Mouse (Mus musculus): ENCODE data around the gene Dock10.

Gene Dock10

DNA sequence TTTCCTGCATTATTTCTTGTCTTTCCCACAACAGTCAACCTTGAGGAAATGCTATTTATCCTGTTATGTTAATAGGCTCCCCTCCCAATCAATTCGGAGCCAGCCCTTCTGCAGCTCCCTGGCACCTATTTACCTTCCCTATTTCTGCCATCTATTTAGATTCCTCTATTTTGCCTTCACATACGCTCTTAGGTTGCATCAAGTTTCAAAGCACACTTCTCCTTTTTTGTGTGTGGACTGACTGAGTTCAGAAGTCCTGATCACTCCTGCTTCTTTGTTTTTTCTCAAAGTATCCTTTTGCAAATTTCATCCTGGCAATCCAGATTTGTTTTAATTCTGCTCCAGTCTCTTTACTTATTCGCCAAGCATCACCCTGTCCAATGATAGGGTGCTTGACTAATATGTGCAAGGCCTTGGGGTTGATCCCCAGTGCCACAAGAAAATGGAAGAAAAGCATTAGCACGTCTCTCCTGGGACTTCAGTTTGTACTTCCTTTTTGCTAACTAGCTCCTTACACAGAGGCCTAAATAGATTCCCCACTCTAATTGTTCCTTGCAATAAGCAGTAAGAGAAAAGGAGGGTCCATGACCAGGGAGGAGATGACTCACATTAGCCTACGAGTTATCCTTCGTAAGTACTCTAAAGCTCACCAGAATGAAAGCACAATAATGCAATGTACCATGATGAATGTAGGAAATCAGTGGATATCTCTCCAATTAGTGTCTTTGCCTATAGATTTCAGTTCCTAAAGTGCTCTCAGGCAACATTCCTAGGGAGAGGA is 98.7 kb downstream of the Dock10 start:
- in situ Hi-C loops (cut with MboI, MseI) = loop anchor here (5.0 kb wide), 1 partner anchor 62 kb away; no protein-coding TSS in a partner anchor

GRCm38 (mm10) chr1:80656389-80656788 is 101.9 kb downstream of the Dock10 start:
- in situ Hi-C loops (cut with MboI, MseI) = loop anchor here (5.0 kb wide), 1 partner anchor 59 kb away; no protein-coding TSS in a partner anchor

- in situ Hi-C loops (cut with MboI, MseI) = loop anchor here (5.0 kb wide), 1 partner anchor 59 kb away; no protein-coding TSS in a partner anchor
Observed at GRCm38 (mm10) chr1:80655854-80656253, 102.5 kb downstream of the Dock10 start.

GRCm38 (mm10) chr1:80655195-80655594 is 103.1 kb downstream of the Dock10 start:
- in situ Hi-C loops (cut with MboI, MseI) = loop anchor here (5.0 kb wide), 1 partner anchor 58 kb away; no protein-coding TSS in a partner anchor

DNA sequence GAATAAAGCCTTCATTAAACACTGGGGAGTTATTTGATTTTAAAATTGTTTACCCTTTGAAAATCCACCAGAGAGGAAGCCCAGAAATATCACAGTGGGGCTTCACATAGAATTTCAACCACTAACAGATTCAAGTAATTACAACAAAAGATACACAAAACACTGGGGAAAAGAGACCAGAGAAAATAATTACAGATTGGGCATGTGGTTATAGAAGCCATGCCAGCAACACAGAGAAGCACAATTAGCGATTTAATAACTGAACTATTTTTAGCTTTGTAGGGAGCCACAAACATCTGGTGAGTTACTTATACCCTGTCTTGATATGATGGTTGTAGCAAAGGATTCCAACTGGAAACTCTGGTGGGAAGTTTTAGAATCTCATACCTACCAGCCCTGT is 104.2 kb downstream of the Dock10 start:
- in situ Hi-C loops (cut with MboI, MseI) = no loop called here

GRCm38 (mm10) chr1:80652803-80653202 is 105.5 kb downstream of the Dock10 start:
- in situ Hi-C loops (cut with MboI, MseI) = no loop called here

GRCm38 (mm10) chr1:80652083-80652482 is 106.2 kb downstream of the Dock10 start:
- in situ Hi-C loops (cut with MboI, MseI) = no loop called here

DNA sequence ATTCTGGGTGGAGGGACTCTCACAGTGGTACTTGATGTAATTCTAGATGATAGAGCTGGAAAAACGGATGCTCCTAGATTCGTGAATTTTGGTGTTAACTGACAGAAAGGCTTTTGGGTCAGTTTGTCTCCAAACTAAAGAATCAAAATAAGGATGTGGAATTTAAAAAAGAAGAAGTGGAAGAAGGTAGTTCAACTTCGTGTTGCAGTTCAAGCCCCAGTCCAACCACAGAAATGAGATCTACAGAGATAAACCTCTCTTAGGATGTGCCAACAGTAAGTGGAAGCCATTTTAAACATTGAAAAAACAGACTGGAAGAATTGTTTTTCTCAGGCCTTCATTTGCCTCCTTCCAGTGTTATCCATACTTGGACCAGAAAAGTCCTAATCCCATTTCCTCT is 111.7 kb downstream of the Dock10 start:
- in situ Hi-C loops (cut with MboI, MseI) = no loop called here

DNA sequence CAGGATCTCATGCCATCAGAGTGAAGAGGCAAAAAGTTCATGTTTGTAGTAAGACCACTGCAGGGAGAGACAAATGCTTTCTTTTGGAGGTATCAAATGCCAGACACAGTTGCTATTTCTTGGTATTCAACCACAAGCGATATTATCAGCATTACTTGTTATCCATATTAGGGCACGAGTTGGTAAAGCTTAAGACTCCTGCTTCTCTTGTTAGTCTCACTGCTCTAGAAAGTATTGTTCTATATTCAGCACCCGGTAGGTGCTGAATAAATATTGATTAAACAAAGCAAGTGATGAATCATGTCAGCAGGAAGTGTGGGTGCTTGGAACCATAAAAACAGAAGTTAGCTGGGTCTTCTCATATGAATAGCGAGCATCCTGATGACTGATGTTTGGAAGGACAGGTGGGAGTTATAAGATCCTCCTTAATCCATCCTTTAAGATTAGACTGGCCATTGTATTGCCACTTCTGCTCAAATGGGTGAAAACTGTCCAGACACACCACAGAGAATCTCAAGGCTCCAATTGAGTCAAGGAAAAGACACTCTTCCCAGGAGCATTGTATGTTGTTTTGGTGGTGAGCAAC is 114.4 kb downstream of the Dock10 start:
- in situ Hi-C loops (cut with MboI, MseI) = no loop called here

DNA sequence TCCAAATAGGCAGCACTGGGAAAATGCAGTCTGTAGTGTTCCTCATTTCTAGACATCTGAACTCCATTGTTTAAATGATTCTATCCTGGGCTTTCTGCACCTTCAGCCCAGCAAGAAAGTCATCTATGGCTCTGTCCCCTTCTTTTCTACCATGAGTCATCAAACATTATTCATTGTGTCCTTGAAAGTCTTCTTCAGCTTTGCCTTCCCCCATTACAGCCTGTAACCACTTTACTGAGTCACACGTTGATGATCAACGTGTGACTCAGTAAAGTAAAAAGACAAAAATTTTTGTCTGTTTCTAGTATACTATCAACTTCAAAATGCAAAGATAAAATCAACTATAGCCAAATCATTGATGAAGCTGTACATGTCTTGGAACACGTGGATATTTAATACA is 116.5 kb downstream of the Dock10 start:
- in situ Hi-C loops (cut with MboI, MseI) = no loop called here

DNA sequence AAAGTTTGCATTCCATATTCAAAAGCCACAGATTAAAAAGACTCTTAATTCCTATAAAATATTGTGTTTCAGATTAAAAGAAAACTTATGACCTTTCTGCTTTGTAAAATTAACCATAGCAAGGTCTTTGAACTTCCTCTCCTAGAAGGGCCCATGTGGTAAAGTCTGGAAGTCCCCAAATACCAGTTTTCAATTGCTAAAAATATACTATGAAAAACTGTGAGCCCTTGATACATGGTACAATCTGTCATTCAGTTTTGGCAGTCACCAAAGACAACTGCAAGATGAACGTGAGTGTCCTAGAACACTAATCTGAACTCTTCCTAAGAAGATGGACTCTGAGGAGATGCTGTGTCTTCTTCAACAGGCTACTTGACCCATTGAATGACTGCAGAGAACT is 117.0 kb downstream of the Dock10 start:
- in situ Hi-C loops (cut with MboI, MseI) = no loop called here

- in situ Hi-C loops (cut with MboI, MseI) = no loop called here
Observed at GRCm38 (mm10) chr1:80639553-80639952, 118.8 kb downstream of the Dock10 start.

- in situ Hi-C loops (cut with MboI, MseI) = no loop called here
Observed at GRCm38 (mm10) chr1:80637214-80637705, 121.1 kb downstream of the Dock10 start.

- in situ Hi-C loops (cut with MboI, MseI) = no loop called here
Observed at GRCm38 (mm10) chr1:80635825-80636224, 122.5 kb downstream of the Dock10 start.

GRCm38 (mm10) chr1:80633536-80633935 is 124.8 kb downstream of the Dock10 start:
- in situ Hi-C loops (cut with MboI, MseI) = no loop called here

GRCm38 (mm10) chr1:80630179-80631149 is 127.9 kb downstream of the Dock10 start:
- in situ Hi-C loops (cut with MboI, MseI) = no loop called here

- in situ Hi-C loops (cut with MboI, MseI) = no loop called here
Observed at GRCm38 (mm10) chr1:80628054-80628453, 130.3 kb downstream of the Dock10 start.

DNA sequence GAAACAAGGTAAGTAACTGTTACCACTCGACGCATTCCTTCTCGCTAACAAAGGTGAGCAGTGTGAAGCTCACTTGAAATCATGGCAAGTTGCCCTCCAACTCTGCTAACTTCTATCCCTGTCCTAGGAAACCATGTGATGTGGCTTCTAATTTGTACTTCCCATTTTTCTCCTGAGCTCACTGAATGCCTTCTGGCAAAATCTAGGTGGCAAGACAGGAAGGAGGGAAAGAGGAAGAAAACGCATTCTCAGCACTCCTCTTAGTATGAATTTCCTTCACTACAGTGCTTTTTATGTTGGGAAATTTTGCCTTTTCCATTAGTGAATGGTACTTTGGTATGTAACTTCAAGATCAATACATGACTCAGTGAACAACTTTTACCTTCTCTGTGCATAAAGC is 131.5 kb downstream of the Dock10 start:
- in situ Hi-C loops (cut with MboI, MseI) = no loop called here

GRCm38 (mm10) chr1:80625371-80625770 is 133.0 kb downstream of the Dock10 start:
- in situ Hi-C loops (cut with MboI, MseI) = no loop called here

DNA sequence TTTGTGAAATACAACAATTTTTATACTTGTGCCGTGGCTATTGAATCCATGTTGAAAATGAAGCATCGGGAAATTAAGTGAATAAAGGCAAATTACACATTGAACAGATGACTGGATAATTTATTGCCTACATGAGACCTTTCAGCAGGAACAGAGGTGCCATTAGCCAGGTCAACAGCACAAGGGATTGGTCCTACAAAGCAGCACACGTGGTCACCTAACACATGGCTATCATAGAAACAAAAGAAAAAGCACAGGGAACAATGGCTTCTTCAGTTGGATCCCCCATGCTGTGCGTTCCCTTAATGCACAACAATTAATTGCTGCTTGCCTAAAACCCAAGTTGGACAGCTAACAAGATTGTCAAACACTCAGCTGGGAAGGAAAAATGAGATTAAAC is 133.8 kb downstream of the Dock10 start:
- in situ Hi-C loops (cut with MboI, MseI) = no loop called here

DNA sequence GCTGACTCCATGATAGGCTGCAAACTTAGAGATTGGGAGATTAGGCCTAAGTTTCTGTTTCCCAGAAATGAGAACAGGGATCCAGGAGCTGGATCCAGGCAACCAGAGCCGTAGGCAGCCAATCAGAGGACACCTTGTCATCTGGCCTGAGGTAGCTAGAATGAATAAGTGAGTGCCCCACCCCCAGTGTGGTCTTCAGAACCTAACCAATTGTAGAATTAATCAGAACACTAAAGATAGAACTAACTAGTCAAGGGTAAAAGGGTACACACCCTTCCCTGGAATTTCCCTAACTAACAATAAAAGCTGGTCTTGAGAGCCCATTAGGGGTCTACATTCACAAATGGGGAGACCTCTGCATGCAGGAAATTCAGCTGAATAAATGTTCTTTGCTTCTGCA is 135.7 kb downstream of the Dock10 start:
- in situ Hi-C loops (cut with MboI, MseI) = no loop called here

DNA sequence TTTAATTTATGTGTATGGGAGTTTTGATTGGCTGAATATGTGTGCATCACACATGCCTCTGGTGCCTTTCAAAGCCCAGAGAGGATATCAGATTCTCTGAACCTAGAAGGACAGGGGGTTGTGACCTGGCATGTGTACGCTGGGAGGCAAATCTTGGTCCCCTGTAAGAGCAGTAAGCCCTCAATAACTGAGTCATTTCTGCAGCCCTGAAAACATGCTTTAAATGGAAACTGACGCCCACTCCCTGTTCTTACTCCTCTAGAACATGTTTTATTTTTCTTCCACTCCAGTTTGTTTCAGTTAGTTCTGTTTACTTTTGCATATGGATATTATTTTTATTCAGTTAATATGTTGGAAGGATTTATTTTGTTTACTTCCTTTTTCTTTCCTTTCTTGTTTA is 139.2 kb downstream of the Dock10 start:
- in situ Hi-C loops (cut with MboI, MseI) = no loop called here

All from T-helper 1 cell (primary cell).